Mouse (Mus musculus) midbrain, embryonic 16.5 days (tissue): Measurements from ENCODE around the gene Npepl1. TPM values are rescaled to one million over a fixed set of nuclear protein-coding genes. Genes with fewer than 3 reads are reported as not detected.
A peak's percentile ranks its signal among the peaks of the same experiment; 100 is the strongest.

Source experiments
- ATAC-seq: fragments of 200-750 bp; cut with Nextera tagmentation; 2 replicates; pipeline ENCODE4 v1.8.0; 2017; ENCODE audit warnings: moderate TSS enrichment
- H3K27ac ChIP-seq: fragments of 300-500 bp; sonication (generic); 2 replicates; pipeline ENCODE4 v1.5.1; 2014; ENCODE audit warnings: mild to moderate bottlenecking, low read length, mixed read lengths
- H3K27me3 ChIP-seq: fragments of 300-500 bp; sonication (generic); 2 replicates; pipeline ENCODE4 v1.6.1; 2014; ENCODE audit warnings: low read depth, low read length, mixed read lengths; ENCODE audit not compliant: control insufficient read depth, insufficient read depth
- H3K36me3 ChIP-seq: fragments of 300-500 bp; sonication (generic); 2 replicates; pipeline ENCODE4 v1.6.1; 2014; ENCODE audit warnings: mild to moderate bottlenecking, low read length, moderate library complexity, mixed read lengths; ENCODE audit not compliant: control insufficient read depth, insufficient read depth
- H3K4me1 ChIP-seq: fragments of 300-500 bp; sonication (generic); 2 replicates; pipeline ENCODE4 v1.6.1; 2014; ENCODE audit warnings: mild to moderate bottlenecking, low read length, mixed read lengths; ENCODE audit not compliant: control insufficient read depth, insufficient read depth
- H3K4me2 ChIP-seq: fragments of 300-500 bp; sonication (generic); 2 replicates; pipeline ENCODE4 v1.6.1; 2014; ENCODE audit warnings: mild to moderate bottlenecking, low read length, mixed read lengths
- H3K4me3 ChIP-seq: fragments of 300-500 bp; sonication (generic); 2 replicates; pipeline ENCODE4 v1.5.1; 2014; ENCODE audit warnings: low read depth, mild to moderate bottlenecking, low read length, moderate library complexity, mixed read lengths
- H3K9ac ChIP-seq: fragments of 300-500 bp; sonication (generic); 2 replicates; pipeline ENCODE4 v1.6.1; 2014; ENCODE audit warnings: low read depth, low read length, mixed read lengths
- H3K9me3 ChIP-seq: fragments of 300-500 bp; sonication (generic); replicated peaks from 2 replicates; pipeline ENCODE4 v1.6.1; 2014; ENCODE audit warnings: mild to moderate bottlenecking, low read length, mixed read lengths; ENCODE audit not compliant: control insufficient read depth, poor library complexity, severe bottlenecking
- WGBS: fragments of 180-500 bp; shearing (Covaris S2); extraction: QIAGEN DNeasy Blood & Tissue Kit; methylation state at CpG from one replicate; pipeline ENCODE4 v1.1.7; 2014; 5-methylcytosine and 5-hydroxymethylcytosine counted together
- polyA plus RNA-seq: library from polyadenylated mRNA; unstranded; fragments of >200 nt; fragmentation: Nextera tagmentation; extraction: Ambion mirVana; gene quantifications from 2 replicates; pipeline ENCODE4 v1.2.1, GENCODE M21; 2015

The Npepl1 gene
- polyA plus RNA-seq, 1 experiment from 2014 or later: 13.8 TPM

DNA sequence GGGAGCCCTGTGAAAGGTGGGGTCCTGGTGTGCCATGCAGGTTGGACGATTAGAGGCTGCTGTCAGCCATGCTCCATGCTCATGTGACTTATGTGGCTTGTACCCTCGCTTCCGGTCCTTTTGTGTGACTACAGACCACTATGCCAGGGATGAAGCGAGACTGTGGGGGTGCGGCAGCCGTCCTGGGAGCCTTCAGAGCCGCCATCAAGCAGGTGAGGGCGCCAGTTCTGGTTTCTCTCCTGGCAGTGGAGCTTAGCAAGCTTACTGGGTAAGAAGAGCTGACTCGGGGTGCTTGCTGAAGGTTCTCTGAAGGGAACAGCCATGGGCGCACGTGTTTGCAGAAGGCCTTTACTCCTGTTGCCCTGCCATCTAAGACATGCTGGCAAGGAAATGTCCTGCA lies 9.1 kb downstream of the Npepl1 start:
- Histone ChIP-seq H3K4me1 (peaks cover 2% of the 10 kb centered on the region; the same call in 1 of the 2 replicates), H3K27ac (no peak overlapping the region), H3K36me3 (peaks cover 7% of the 10 kb centered on the region; the same call in 1 of the 2 replicates), H3K27me3 (no peaks in the 10 kb centered on the region), H3K9me3 (no peaks in the 10 kb centered on the region), H3K9ac (no peak overlapping the region), H3K4me3 (no peak overlapping the region), H3K4me2 (no peak overlapping the region)
- 94% methylated on average over 11 of the region's 11 CpGs for WGBS
- ATAC-seq: no peak

DNA sequence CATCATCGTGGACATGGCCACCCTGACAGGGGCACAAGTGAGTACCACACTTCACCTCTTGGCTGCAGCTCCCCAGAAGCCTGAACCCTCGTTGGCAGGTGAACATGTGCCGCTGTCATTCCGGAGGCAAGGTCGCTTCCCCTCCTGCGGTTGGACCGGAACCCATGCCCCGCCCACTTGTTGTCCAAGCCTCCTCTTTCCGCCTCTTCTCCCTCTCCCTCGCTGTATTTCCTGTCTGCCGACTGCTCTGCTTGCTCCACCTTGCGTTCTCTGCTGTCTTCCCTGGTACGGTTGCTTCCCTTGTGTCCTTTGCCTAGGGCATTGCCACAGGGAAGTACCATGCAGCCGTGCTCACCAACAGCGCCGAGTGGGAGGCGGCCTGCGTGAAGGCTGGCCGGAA lies 10.5 kb downstream of the Npepl1 start:
- Histone ChIP-seq H3K9me3 (no peaks in the 10 kb centered on the region), H3K4me3 (no peak overlapping the region), H3K4me2 (no peak overlapping the region), H3K9ac (no peak overlapping the region), H3K27ac (no peak overlapping the region), H3K4me1 (peaks cover 2% of the 10 kb centered on the region; the same call in 1 of the 2 replicates), H3K27me3 (no peaks in the 10 kb centered on the region), H3K36me3 (peaks cover 9% of the 10 kb centered on the region; the same call in 1 of the 2 replicates)
- ATAC-seq: no peak
- 95% methylated on average over 19 of the region's 19 CpGs for WGBS

- H3K36me3 ChIP-seq: peaks cover 9% of the 10 kb centered on the region; the same call in 1 of the 2 replicates
- H3K4me1 ChIP-seq: peaks cover 4% of the 10 kb centered on the region
- no peak overlapping the region for H3K4me2 ChIP-seq
- H3K4me3 ChIP-seq: no peak overlapping the region
- 84% methylated on average over 12 of the region's 12 CpGs for WGBS
- no peak overlapping the region for H3K27ac ChIP-seq
- no peaks in the 10 kb centered on the region for H3K27me3 ChIP-seq
- no peaks in the 10 kb centered on the region for H3K9me3 ChIP-seq
- no peak for ATAC-seq
- H3K9ac ChIP-seq: no peak overlapping the region
These were observed 11.3 kb downstream of the Npepl1 start for GRCm38 (mm10) chr2:174121411-174121947.

DNA sequence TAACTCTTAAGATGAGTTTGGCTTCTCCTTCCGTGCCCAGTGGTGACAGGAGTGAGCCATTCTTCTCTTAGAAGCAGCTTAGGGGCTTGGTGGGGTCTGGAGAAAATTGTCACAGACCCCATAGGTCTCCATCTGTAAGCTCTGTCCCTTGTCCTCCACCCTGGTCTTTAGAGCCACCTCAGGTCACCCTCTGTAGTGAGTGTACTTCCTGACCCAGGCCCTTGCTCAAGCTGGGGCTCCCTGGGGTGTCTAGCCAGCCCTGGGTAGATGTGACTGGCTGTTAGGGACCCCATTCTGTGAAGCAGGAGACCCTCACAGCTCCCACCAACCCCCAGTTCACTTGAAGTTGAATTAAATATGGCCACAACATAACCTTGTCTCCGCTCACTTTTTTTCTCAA lies 12.2 kb downstream of the Npepl1 start:
- Histone ChIP-seq H3K4me1 (peaks cover 12% of the 10 kb centered on the region), H3K4me3 (no peak overlapping the region), H3K9me3 (no peaks in the 10 kb centered on the region), H3K27ac (no peak overlapping the region), H3K27me3 (no peaks in the 10 kb centered on the region), H3K9ac (no peak overlapping the region), H3K36me3 (peaks cover 9% of the 10 kb centered on the region; the same call in 1 of the 2 replicates), H3K4me2 (no peak overlapping the region)
- no peak for ATAC-seq
- 98% methylated on average over 2 of the region's 2 CpGs for WGBS

- H3K4me3 ChIP-seq: no peak overlapping the region
- H3K9ac ChIP-seq: no peak overlapping the region
- H3K4me1 ChIP-seq: peaks cover 14% of the 10 kb centered on the region
- H3K4me2 ChIP-seq: no peak overlapping the region
- H3K27ac ChIP-seq: no peak overlapping the region
- H3K27me3 ChIP-seq: no peaks in the 10 kb centered on the region
- no peak for ATAC-seq
- WGBS: 67% methylated on average over 3 of the region's 3 CpGs
- no peaks in the 10 kb centered on the region for H3K9me3 ChIP-seq
- H3K36me3 ChIP-seq: peaks cover 9% of the 10 kb centered on the region; the same call in 1 of the 2 replicates
These were observed 13.6 kb downstream of the Npepl1 start for GRCm38 (mm10) chr2:174123731-174124130.

- no peak overlapping the region for H3K9ac ChIP-seq
- ATAC-seq: peak; percentile 84
- 0 out of 2 replicates have a peak, but pooled peaks cover 4% of the 10 kb centered on the region for H3K36me3 ChIP-seq
- WGBS: 8% methylated on average over 18 of the region's 21 CpGs
- H3K4me3 ChIP-seq: no peak overlapping the region
- H3K27me3 ChIP-seq: no peaks in the 10 kb centered on the region
- H3K4me2 ChIP-seq: peak overlapping the region; percentile 43
- H3K27ac ChIP-seq: peak overlapping the region; percentile 13; the same call in 1 of the 2 replicates
- no peaks in the 10 kb centered on the region for H3K9me3 ChIP-seq
- H3K4me1 ChIP-seq: peaks cover 14% of the 10 kb centered on the region
These were observed 16.6 kb downstream of the Npepl1 start for GRCm38 (mm10) chr2:174126522-174127375.

GRCm38 (mm10) chr2:174127376-174127713 lies 17.2 kb downstream of the Npepl1 start:
- H3K27ac ChIP-seq: 0 out of 2 replicates have a peak overlapping the region, but pooled peaks have one; percentile 0
- H3K4me2 ChIP-seq: peak overlapping the region; percentile 43
- peak overlapping the region; percentile 46; the same call in 1 of the 2 replicates for H3K9ac ChIP-seq
- H3K4me3 ChIP-seq: no peak overlapping the region
- H3K27me3 ChIP-seq: no peaks in the 10 kb centered on the region
- H3K36me3 ChIP-seq: 0 out of 2 replicates have a peak, but pooled peaks cover 4% of the 10 kb centered on the region
- H3K4me1 ChIP-seq: peaks cover 14% of the 10 kb centered on the region
- no peaks in the 10 kb centered on the region for H3K9me3 ChIP-seq
- WGBS: 23% methylated on average over 6 of the region's 6 CpGs
- peak; percentile 41; the same call in 1 of the 2 replicates for ATAC-seq

- 84% methylated on average over 6 of the region's 6 CpGs for WGBS
- H3K27me3 ChIP-seq: no peaks in the 10 kb centered on the region
- no peak overlapping the region for H3K9ac ChIP-seq
- no peak overlapping the region for H3K4me3 ChIP-seq
- no peak overlapping the region for H3K4me2 ChIP-seq
- ATAC-seq: no peak
- no peaks in the 10 kb centered on the region for H3K9me3 ChIP-seq
- H3K4me1 ChIP-seq: peaks cover 14% of the 10 kb centered on the region
- 0 out of 2 replicates have a peak, but pooled peaks cover 4% of the 10 kb centered on the region for H3K36me3 ChIP-seq
- no peak overlapping the region for H3K27ac ChIP-seq
These were observed 18.8 kb downstream of the Npepl1 start for GRCm38 (mm10) chr2:174128926-174129325.
